Mouse (Mus musculus) thymus, adult 2 months (tissue): ENCODE results near the gene Fgfr2. TPM values are rescaled to one million over a fixed set of nuclear protein-coding genes. Genes with fewer than 3 reads are reported as not detected.

Source experiments
- DNase-seq: peaks from one replicate; pipeline ENCODE4 v3.0.0; 2021
- H3K27ac ChIP-seq: fragments of 200-500 bp; 2 replicates; pipeline ENCODE4 v1.5.1; 2012; ENCODE audit warnings: low read length, control low read depth; ENCODE audit not compliant: control insufficient read depth, insufficient read depth
- H3K27me3 ChIP-seq: fragments of 200-500 bp; 2 replicates; pipeline ENCODE4 v1.6.1; 2012; ENCODE audit warnings: mild to moderate bottlenecking, low read length, moderate library complexity, mixed read lengths; ENCODE audit not compliant: control insufficient read depth, insufficient read depth
- H3K36me3 ChIP-seq: fragments of 200-500 bp; 2 replicates; pipeline ENCODE4 v1.6.1; 2012; ENCODE audit warnings: mild to moderate bottlenecking, low read length, moderate library complexity; ENCODE audit not compliant: control insufficient read depth, insufficient read depth
- H3K4me1 ChIP-seq: fragments of 200-500 bp; replicated peaks from 2 replicates; pipeline ENCODE4 v1.6.1; 2012; ENCODE audit warnings: low read length; ENCODE audit not compliant: control insufficient read depth, insufficient read depth
- H3K4me3 ChIP-seq: fragments of 200-500 bp; 2 replicates; pipeline ENCODE4 v1.5.1; 2012; ENCODE audit warnings: mild to moderate bottlenecking, low read length, control low read depth, moderate library complexity; ENCODE audit not compliant: control insufficient read depth, insufficient read depth
- CTCF ChIP-seq: fragments of 200-500 bp; IDR thresholded peaks from 2 replicates; pipeline ENCODE4 v1.5.1; 2012; ENCODE audit warnings: mild to moderate bottlenecking, control low read depth, low read length, moderate library complexity, borderline replicate concordance; ENCODE audit not compliant: control insufficient read depth, poor library complexity, insufficient read depth; ENCODE audit errors: extremely low read depth
- POLR2A ChIP-seq: fragments of 200-500 bp; IDR thresholded peaks from 2 replicates; pipeline ENCODE4 v1.6.1; 2012; ENCODE audit warnings: mild to moderate bottlenecking, low read length, control low read depth, moderate library complexity; ENCODE audit not compliant: control insufficient read depth, poor library complexity, insufficient read depth; ENCODE audit errors: extremely low read depth
- WGBS: fragments of 180-500 bp; shearing (Covaris S2); methylation state at CpG from one replicate; pipeline ENCODE4 v1.1.7; 2018; 5-methylcytosine and 5-hydroxymethylcytosine counted together
- polyA plus RNA-seq: library from polyadenylated mRNA; depleted of rRNA; stranded (reverse); fragments of >200 nt; gene quantifications from 2 replicates; pipeline ENCODE4 v1.2.3, GENCODE M21; 2012

Gene Fgfr2
- polyA plus RNA-seq, 1 experiment, result 12.1 TPM

- H3K4me1 ChIP-seq, result no peaks in the 10 kb centered on the region
- no peaks in the 10 kb centered on the region for H3K36me3 ChIP-seq
- DNase-seq, result no peak
- TF ChIP-seq CTCF (no peak), POLR2A (no peak)
- 96% methylated on average over 6 of the region's 6 CpGs for WGBS
- no peaks in the 10 kb centered on the region for H3K27me3 ChIP-seq
- H3K4me3 ChIP-seq, result no peak overlapping the region
- H3K27ac ChIP-seq, result no peak overlapping the region
Measured at GRCm38 (mm10) chr7:132262696-132263095, 860.5 kb downstream of the Fgfr2 start.

GRCm38 (mm10) chr7:132261885-132262284 is 861.3 kb downstream of the Fgfr2 start:
- H3K36me3 ChIP-seq, result no peaks in the 10 kb centered on the region
- H3K27ac ChIP-seq, result no peak overlapping the region
- H3K4me1 ChIP-seq, result no peaks in the 10 kb centered on the region
- TF ChIP-seq POLR2A, result no peak
- no peak for TF ChIP-seq CTCF
- no peak overlapping the region for H3K4me3 ChIP-seq
- no peak for DNase-seq
- no peaks in the 10 kb centered on the region for H3K27me3 ChIP-seq
- WGBS, result 89% methylated on average over 3 of the region's 3 CpGs

- DNase-seq, result no peak
- H3K36me3 ChIP-seq, result no peaks in the 10 kb centered on the region
- H3K27ac ChIP-seq, result no peak overlapping the region
- H3K27me3 ChIP-seq, result no peaks in the 10 kb centered on the region
- no peaks in the 10 kb centered on the region for H3K4me1 ChIP-seq
- H3K4me3 ChIP-seq, result no peak overlapping the region
- 97% methylated on average over 5 of the region's 5 CpGs for WGBS
- TF ChIP-seq POLR2A (no peak), CTCF (no peak)
Measured at GRCm38 (mm10) chr7:132260632-132261031, 862.5 kb downstream of the Fgfr2 start.

GRCm38 (mm10) chr7:132258817-132259216 is 864.3 kb downstream of the Fgfr2 start:
- Histone ChIP-seq H3K4me1 (no peaks in the 10 kb centered on the region), H3K27ac (no peak overlapping the region), H3K4me3 (no peak overlapping the region), H3K27me3 (no peaks in the 10 kb centered on the region), H3K36me3 (no peaks in the 10 kb centered on the region)
- 88% methylated on average over 7 of the region's 7 CpGs for WGBS
- TF ChIP-seq POLR2A (no peak), CTCF (no peak)
- no peak for DNase-seq

GRCm38 (mm10) chr7:132258216-132258615 is 864.9 kb downstream of the Fgfr2 start:
- Histone ChIP-seq H3K27ac (no peak overlapping the region), H3K27me3 (no peaks in the 10 kb centered on the region), H3K36me3 (no peaks in the 10 kb centered on the region), H3K4me1 (no peaks in the 10 kb centered on the region), H3K4me3 (no peak overlapping the region)
- TF ChIP-seq POLR2A, result no peak
- 94% methylated on average over 5 of the region's 5 CpGs for WGBS
- no peak for DNase-seq

- Histone ChIP-seq H3K27me3 (no peaks in the 10 kb centered on the region), H3K4me1 (no peaks in the 10 kb centered on the region), H3K4me3 (no peak overlapping the region), H3K36me3 (no peaks in the 10 kb centered on the region), H3K27ac (no peak overlapping the region)
- no peak for TF ChIP-seq POLR2A
- 97% methylated on average over 5 of the region's 5 CpGs for WGBS
- no peak for DNase-seq
Measured at GRCm38 (mm10) chr7:132253513-132253912, 869.6 kb downstream of the Fgfr2 start.

GRCm38 (mm10) chr7:132253078-132253477 is 870.1 kb downstream of the Fgfr2 start:
- no peak for DNase-seq
- no peak overlapping the region for H3K4me3 ChIP-seq
- no peak overlapping the region for H3K27ac ChIP-seq
- no peak for TF ChIP-seq POLR2A
- no peak for TF ChIP-seq CTCF
- 97% methylated on average over 4 of the region's 4 CpGs for WGBS
- no peaks in the 10 kb centered on the region for H3K4me1 ChIP-seq
- no peaks in the 10 kb centered on the region for H3K27me3 ChIP-seq
- H3K36me3 ChIP-seq, result no peaks in the 10 kb centered on the region
